Mouse (Mus musculus) adipocyte (in vitro differentiated cells): ENCODE measurements around the gene Stk10.

Experiments
- DNase-seq: peaks from one replicate; pipeline ENCODE4 v3.0.0-alpha.2; 2016; ENCODE audit warnings: low spot score

Stk10 gene

DNA sequence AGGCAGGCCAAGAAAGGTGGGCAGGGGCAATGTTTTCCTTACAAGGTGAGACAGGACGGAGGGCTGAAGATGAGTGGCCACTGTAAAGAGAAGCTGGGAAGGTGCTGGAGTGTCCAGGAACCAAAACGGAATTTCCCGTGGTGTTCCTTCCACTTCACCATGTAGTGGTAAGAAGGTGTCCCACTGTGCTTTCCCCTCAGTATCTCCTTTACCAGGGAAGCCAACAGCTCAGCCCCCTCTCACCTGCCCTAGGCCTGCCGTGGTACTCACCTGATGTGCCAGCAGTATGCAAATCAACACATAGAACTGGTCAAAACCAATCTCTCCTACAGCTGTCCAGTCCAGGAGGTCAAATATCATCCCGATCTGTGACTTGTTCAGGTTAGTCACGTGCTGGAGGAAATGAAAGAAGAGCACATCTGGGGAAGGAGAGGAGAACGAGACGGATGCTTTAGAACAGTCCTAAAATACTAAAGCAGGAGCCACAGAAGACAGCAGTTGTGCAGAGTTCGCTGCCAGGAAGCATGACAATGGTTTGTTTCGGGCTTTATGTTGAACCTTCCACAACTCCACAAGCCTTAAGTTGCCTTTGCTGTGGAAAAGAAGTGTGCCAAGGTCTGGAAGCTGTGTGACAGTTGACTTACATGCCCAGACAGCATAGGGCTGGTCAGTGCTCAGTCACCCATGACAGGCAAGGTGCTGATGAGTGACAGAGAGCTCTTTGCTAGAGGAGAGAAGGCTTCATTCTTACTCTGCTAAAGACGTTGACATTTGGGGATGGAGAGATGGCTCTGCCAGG is 8.8 kb upstream of the Stk10 start:
- DNase-seq = no peak

DNA sequence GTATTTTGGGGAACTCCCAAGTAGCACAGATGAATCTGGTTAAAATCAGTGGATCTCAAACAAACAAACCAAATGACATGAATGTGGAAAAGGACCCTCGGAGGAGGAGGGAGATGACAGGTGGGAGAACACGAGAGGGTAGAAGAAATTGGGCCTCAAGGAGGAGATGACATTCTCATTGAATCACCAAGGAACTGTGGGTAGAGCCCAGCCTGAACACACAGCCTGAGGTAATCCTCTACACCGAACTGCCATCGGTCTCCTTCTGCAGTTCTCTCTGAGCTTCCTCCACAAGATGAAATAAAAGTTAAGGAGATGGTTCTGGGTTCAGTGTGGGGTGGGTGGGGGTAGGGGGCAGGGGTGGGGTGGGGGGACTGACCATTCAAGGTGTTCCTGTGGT is 6.1 kb upstream of the Stk10 start:
- no peak for DNase-seq

DNA sequence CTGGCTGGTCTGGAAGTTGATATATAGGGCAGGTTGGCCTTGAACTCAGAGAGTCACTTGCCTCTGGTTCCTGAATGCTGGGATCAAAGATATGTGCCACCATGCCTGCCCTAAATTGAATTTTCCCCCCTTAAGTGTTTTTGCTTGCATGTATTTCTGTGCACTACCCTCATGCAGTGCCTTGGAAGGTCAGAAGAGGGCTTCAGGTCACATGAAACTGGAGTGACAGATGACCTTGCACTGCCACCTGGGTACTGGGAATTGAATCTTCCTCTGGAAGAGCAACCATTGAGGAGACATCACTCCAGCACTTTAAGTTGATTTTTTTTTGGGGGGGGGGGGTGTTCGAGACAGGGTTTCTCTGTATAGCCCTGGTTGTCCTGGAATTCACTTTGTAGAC is 3.0 kb upstream of the Stk10 start:
- no peak for DNase-seq

DNA sequence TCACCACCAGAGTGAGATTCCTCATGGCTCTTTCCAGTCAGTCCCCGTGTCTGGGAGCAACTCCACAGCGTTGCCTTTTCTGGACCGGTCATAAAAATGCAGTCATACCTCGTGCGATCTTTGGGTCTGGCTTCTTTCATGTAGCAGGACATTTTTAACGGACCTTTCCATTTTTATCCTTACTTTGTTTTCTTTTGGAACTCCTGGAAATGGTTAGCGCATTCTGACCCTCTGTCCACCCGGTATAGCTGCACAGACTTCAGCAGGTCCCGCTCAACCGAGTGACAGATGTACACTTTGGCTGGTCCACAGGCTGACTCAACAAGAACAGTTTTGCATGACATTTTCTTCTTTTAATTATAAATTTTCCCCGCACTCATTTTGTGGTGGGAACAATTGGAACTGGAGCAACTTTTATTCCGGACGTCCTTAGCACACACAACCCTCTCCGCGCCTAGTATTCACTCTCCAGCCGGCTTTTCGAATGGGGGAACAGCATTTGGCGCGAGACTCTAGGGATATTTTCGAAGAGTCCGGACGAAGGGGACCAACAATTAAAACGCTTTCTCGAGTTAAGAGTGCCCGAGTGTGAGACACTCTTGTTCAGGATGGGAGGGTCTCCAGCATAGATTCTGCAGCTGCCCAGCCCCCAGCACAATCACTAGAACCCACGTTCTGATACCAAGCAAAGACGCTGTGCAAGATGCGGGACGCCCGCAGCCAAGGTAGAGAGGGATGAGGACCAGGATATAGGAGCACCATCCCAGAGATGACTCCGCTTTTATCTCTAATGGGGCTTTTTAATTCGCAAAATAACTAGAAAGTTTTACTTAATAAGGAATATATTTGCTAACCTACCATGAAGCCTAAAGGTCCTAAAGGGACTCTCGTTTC is 987 bp upstream of the Stk10 start, which contains the start of gene Efcab9:
Efcab9 (minus strand) TSS at position 211 of the 894 bp plus-strand sequence.
- no peak for DNase-seq

DNA sequence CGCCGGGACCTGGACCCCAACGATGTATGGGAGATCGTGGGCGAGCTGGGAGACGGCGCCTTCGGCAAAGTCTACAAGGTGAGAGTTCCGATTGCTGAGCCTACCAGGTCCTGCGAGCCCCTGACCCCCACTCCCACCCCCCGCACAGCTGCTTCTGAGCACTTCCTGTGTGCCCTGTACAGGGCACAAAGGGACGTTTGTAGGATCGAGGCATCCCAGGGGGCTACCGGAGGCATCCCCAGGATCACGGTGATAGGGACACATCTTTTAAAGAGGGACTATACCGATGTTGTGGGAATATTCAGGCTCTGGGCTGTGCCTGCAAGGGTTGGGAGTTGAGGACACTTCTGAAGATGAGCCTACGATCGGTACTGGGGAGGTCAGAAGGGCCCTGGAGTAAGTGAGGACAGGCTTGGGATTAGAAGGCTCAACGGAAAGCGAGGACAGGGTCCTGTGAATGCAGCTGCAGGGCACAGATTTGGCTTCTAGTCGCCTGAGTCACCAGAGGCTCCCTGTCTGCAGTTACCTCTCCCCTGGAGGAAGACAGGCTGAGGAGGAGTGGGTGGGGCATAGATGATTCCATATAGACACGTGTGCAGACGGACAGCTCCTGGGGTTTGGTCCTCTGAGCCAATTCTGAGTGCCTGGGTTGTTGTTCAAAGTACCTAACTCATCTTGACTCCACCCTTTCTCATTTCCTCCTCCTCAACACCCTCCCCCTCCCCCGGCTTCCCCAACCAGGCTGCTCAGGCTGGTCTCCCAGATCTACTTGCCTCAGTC is 567 bp downstream of the Stk10 start:
- DNase-seq = peak; percentile 66

DNA sequence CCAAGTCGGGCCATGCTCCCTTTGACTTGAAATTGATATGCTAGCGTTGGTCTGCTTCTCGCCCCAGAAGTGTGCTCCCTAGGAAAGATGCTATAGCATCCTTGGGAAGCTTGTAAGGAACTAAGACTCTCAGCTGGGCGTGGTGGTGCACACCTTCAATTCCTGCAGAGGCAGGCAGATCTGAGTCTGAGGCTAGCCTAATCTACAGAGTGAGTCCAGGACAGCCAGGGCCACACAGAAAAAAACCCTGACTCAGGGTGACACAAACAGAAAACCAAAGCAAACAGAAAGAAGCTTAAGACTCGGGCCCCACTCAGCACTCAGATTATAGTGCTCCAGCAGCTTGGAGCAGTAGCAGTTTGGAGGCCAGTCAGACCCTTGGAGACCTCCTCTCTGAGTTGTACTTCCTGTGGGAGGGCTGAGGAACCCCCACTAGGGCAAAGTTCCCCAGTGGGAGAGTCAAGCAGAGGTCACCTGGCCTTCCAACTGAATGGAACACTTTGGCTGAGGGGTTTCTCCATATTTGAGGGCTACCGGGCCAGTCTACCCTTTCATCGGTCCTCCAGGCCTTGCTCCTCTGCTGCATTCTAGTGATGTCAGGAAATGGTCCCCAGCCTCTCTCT is 1.5 kb downstream of the Stk10 start:
- DNase-seq = no peak

DNA sequence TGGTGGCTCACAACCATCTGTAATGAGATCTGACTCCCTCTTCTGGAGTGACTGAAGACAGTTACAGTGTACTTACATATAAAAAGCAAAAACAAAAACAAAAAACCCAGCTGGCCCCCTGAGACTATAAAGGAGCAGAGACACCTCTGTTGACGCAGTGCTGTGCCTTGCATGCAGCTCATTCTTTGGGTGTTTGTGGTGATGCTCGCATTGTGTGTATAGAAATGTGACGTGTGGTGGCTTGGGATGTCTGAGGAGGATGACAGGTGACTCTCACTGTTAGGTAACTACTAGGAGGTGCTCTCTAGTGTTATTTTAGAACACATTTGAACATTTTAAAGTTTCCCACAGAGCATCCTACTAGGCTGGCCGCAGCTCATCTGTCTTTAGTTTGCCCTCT is 2.5 kb downstream of the Stk10 start:
- no peak for DNase-seq

DNA sequence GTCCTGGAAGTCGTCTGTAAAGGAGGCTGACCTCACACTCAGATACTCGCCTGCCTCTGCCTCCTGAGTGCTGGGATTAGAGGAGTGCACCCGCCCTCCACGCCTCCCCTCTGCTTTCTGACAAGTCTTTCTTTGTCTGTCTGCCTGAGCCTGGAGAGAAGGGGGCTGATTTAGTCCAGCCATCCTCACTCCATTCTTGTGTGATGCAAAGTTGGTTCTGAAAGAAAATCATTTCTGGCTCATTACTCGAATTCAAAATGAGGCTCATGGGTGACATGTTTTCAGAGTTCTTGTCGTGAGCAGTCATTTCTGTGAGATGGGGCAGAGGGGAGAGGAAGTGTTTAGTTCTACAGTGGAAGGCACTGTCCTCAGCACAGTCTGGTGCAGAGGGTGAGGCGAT is 3.8 kb downstream of the Stk10 start:
- DNase-seq = no peak

DNA sequence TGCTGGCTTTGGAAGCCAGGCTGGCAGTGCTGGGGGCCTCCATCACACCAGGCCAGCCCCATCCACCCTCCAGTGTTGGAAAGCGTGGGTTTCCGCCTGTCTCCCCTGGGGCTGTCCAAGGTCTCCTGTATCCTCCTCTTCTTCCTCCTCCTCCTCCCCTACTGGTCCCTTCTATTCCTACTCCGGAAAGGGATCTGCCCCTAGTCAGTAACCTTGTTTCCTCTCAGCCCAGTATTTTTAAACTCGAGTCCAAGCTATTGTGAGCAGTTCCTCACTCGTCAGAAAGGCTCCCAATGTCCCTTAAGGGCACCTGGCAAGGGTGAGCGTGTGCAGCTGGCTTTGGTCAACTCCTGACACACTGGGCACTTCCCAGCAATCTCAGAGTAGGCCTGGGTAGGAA is 5.3 kb downstream of the Stk10 start:
- peak; percentile 52 for DNase-seq

DNA sequence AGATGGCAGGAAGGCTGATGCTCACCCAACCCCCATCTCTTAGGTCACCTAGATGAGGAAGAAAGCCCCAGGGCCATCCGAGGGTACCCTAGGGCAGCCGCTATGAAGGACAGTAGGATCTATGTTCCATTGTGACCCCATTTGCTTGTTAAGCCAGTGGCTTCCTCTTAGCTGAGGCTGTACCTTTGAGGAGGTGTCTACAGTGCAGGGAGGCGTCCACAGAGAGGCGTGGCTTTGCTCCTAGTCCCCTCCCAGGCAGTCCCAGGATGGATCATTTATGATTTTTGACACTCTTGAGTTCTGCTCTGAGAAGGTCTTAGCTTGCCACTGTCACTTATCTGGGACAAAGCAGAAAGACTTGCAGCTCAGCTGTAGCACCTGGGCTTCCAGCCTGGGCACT is 5.7 kb downstream of the Stk10 start:
- DNase-seq = no peak

DNA sequence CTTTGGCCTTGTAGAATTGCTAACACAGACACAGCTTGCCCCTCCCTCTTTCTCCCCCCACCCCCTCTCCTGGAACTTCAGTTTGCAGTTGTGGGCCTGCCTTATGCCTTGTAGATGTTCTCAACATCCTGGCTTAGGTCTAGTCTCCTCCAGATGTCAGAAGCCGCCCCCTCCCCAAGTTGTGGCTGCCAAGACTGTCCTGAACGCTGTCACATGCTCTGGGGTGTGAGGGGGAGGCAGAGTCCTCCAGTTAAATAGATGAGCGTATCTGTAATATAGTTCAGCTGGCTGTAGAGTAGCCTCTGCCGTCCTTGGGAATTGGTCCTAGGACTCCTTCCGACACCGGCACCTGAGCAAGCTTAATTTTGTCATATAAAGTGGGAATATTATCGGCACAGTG is 6.6 kb downstream of the Stk10 start:
- no peak for DNase-seq

DNA sequence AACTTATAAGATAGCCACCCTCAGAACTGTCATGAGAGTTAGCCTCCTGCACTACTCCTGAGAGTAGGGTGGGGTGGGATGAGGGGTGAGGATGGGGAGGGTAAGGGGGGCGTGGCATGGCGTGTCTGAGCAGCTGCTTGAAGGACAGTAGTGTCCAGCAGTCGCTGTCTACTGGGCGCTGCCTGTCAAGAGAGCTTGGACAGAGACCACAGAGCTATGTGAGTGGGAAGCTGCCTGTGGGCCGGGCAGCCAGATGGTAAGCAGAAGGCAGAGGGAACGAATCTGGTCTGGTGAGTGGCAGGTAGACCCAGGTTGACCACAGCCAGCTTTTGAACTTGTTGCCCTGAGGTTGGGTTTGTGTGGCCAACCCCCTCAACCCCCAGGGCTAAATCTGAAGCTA is 7.4 kb downstream of the Stk10 start:
- no peak for DNase-seq

DNA sequence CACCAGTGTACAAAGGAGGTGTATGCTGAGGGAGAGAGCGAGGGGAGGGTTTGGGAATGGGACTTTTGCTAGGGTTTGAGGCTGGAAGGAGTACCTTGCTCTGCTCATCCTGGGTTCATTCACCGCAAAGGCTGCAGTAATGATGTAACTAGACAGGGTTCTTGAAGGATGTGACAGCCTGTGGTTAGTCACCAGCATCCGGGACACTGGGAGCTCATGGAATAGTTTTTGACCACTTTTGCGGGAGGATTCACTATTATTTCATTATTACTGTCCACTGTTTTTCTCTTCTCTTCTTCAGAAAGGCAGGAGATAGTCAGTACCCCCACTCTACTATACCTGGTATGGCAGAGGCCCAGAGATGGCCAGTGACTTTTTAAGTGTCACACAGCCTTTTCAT is 9.1 kb downstream of the Stk10 start:
- no peak for DNase-seq

DNA sequence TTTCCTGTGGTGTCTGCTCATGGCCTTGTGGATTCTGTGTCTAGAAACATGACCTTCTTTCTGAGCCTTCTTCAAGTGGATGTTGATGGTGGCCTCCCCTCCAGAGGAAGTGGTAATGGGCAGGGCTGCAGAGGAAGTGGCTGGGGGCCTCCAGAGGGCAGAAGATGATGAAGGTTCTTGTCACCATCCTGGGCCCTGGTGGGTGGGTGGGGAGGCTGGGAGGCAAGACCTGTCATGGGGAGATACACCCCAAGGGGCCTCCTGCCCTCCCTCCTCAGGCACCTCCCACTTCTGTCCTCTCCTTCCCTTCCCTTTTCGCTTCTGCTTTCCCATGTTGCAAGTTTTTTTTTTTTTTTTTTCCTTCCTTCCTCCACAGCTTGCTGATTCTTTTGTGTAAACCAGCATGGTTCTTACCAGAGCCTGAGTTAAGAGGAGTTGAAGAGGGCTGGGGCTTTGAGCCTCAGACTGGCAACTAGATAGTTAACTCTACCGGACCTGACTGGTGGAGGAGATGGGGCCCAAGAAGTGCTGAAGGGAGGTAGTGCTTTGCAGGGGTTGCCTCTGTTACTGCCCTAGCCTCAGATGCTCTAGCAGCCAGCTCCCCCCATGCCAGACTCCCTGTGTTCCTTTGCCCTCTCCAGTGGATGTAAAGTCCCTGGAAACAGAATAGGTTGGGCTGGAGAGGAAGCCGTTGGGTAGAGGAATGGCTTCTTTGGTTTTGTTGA is 9.7 kb downstream of the Stk10 start:
- DNase-seq = no peak

DNA sequence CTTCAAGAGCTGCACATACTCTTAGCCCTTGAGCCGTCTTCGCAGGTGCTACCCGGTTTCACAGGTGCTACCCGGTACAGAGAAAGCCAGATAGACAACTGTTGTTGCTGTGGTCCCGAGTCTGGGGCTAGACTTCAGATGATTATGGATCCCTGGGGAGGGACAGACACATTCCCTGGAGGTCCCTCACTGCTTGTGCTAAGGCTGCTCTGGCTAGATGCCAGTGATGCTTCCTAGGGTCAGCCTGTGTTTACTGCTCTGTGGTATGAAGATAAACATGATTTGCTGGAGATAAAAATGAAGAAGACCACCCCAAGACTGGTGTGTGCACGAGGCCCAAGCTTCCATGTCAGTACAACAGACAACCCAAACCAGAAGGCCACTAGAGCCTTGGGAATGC is 10.9 kb downstream of the Stk10 start:
- no peak for DNase-seq

DNA sequence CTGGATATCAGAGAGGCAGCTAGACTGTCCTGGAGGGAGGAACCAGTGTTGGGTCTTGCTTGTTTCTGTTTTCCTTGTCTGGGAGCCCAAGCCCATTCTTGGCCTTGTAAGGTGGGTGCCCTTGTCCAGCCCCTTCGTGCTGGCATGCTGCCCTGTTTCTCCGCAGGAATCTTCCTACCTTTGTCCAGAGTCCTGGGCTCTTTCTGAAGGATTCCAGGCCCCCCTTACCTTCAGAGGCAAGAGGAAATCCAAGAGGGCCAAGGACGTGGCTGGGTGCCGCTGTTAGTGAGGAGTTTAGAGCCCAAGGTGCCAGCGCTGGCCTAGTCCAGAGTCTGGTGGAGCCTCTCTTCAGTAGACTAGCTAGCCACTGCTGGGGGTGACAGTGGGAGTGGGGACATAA is 11.4 kb downstream of the Stk10 start:
- no peak for DNase-seq

DNA sequence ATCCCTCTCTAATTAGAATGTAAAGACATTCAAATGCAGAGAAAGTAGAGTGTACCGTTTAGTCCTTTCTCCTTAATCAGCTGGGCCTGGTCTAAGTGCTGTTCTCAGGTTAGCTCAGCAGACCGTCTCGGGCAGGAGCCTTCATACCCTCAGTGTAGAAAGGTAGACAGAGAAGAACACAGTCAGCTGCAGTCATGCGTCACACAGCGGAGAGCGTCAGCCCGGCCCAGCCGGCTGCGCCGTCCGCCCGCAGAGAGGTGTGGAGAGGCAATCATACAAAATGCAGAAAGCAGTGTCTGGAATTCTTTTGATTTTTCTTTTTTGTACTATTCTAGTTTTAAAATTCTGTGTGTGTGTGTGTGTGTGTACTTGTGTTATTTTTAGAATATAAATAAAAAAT is 12.5 kb downstream of the Stk10 start:
- DNase-seq = no peak

DNA sequence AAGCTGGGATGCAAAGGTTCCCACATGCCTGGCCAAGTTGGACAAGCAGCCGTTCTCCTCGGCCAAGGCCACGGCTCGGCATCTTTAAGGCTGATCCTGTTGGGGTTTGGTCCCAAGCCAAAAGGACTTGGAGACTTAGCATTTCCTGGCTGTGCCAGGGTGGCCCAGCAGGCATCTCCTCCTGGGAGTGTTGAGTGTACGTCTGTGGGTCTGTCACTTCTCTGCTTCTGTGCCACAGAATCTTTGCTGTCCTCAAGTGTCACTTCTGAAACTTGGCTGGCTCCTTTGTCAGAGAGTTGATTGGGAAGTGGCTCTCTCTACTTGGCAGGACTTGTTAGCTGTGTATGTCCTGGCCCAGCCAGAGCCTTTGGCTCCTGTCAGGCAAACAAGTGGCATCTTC is 13.4 kb downstream of the Stk10 start:
- DNase-seq = peak; percentile 72

DNA sequence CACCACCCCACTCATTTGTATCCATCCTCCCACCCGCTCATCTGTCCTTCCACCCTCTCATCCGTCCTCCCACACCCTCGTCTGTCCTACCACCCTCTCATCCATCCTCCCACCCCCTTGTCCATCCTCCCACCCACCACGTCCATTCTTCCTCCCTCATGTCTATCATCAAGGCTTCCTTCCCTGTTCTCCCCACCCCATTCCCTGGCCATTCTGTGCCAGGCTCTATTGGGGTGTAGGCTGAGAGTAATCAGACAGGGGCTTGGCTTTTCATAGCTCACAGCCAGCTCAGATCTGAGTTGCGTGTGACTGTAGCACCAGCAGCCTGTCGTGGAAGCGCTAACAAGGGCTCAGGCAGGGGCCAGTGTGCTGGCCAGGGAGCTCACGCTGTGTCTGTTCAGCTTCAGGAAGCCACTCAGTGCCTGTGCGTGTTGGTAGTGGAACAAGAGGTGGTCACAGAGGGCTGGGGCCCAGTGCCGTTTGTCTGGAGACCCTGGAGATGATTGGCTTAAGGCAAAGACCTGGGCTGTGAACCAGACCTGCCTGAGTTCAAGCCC is 14.4 kb downstream of the Stk10 start:
- no peak for DNase-seq

DNA sequence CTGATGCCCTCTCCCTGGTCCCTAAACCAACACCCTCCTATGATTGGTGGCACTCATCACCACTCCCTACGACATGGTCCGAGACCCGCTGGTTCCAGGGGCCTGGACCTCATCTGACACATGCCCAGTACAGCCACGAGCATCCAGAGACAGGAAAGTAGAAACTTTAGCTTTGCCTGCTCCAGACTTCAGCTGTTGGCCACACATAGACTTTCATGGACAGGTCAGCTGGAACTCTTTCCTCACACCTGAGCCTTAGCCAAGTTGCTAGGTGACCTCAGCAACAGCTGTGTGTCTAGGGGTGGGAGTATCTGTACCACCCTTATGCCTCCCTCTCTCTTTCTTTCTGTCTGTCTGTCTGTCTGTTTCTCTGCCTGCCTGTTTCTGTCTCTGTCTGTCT is 15.1 kb downstream of the Stk10 start:
- DNase-seq = no peak

DNA sequence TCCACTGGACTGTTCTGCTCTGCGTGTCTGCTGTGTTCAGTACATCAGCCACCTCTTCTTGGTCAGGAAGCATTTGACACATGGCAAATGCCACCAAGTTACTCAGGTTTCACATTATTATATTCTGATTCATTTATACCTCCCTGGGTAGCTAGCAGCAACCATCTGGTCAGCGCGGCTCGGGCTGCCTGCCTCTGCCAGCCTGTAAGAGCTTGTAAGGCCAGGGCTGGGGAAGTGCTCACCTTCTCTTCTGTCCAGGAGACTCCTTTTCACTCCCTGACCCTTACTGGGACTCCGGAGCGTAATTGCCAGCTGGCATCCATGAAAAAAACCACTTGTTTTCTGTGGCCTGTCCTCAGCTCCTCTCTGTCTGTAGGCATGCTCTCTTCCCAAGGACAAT is 16.1 kb downstream of the Stk10 start:
- DNase-seq = no peak
